ENCODE assay signal across 18 mouse cellular contexts in the genomic region with DNA sequence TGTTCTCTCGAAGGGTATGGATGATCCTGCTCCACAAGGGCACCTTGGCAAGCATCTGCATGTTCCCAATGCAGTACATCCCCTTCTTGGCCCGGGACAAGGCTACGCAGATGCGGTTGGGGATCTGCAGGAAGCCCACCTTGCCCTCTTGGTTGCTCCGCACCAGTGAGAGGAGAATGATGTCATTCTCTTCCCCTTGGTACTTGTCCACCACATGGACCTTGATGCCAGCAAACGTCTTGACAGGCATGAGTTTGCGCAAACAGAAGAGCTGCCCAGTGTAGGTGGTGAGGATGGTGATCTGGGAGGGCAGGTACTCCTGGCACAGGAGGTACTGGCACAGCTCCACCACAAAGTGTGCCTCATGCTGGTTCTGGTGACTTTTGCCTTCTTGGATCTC. TPM values are rescaled to one million over a fixed set of nuclear protein-coding genes. Genes with fewer than 3 reads are reported as not detected.
DNase-seq lines count a peak whose midpoint lies in the region; ATAC-seq and TF ChIP-seq lines count a peak whose summit lies in the region.
"Had no signal": no experiment of that assay in that cellular context is flagged by ENCODE, and none has a peak within 500 bp of the region (broad histone marks: within the 10 kb centered on the region; RNA-seq: fewer than 3 reads in every experiment).

No protein-coding gene starts in this region.

- intact Hi-C loops in heart, adult 2 months (cut with DNase I), result no loop called here
- intact Hi-C loops in gastrocnemius, postnatal 14 days (cut with DNase I; ENCODE audit: low total_unique reads), result no loop called here

- H3K27ac ChIP-seq in heart, embryonic 11.5 days (ENCODE audit: low read depth, low read length), result 0 out of 2 replicates have a peak overlapping the region, but pooled peaks have one; percentile 15
- H3K27ac ChIP-seq in heart, adult 2 months, result no peak overlapping the region
- peak overlapping the region; percentile 85 for H3K27ac ChIP-seq in liver, embryonic 12.5 days
- 0 out of 2 replicates have a peak overlapping the region, but pooled peaks have one; percentile 24 for H3K27ac ChIP-seq in liver, postnatal 0 days (ENCODE audit: low read depth)
- H3K27ac ChIP-seq: embryonic facial prominence, embryonic 10.5 days; forebrain, embryonic 15.5 days; hindbrain, embryonic 13.5 days; hindbrain, postnatal 0 days had no signal

- no peak for ATAC-seq in heart, embryonic 11.5 days (replicated peaks; ENCODE audit: insufficient number of reproducible peaks, low FRiP score, low TSS enrichment)
- ATAC-seq in liver, embryonic 12.5 days, result no peak
- no peak for ATAC-seq in liver, postnatal 0 days
- ATAC-seq: activated CD4-positive, CD25-positive, alpha-beta regulatory T cell, adult 4 months; forebrain, embryonic 15.5 days; Patski had no signal

- no peak overlapping the region for H3K9ac ChIP-seq in heart, embryonic 11.5 days (ENCODE audit: low read depth, low read length)
- H3K9ac ChIP-seq in heart, adult 2 months (ENCODE audit: low read depth, low read length), result no peak overlapping the region
- H3K9ac ChIP-seq in liver, embryonic 12.5 days, result peak overlapping the region; percentile 47
- no peak overlapping the region for H3K9ac ChIP-seq in liver, postnatal 0 days (replicated peaks)
- H3K9ac ChIP-seq: forebrain, embryonic 15.5 days; hindbrain, embryonic 13.5 days had no signal

- TF ChIP-seq EP300 in heart, adult 2 months (IDR thresholded peaks at IDR 0.05; ENCODE audit: insufficient read depth, low read depth, low read length), result no peak
- TF ChIP-seq EP300 in liver, postnatal 0 days (IDR thresholded peaks at IDR 0.05; ENCODE audit: low read depth), result no peak

- peaks cover 7% of the 10 kb centered on the region for H3K4me1 ChIP-seq in heart, embryonic 11.5 days (ENCODE audit: control insufficient read depth, insufficient read depth, low read length)
- H3K4me1 ChIP-seq in heart, adult 2 months (ENCODE audit: control insufficient read depth, insufficient read depth, low read length), result no peaks in the 10 kb centered on the region
- peaks cover 59% of the 10 kb centered on the region for H3K4me1 ChIP-seq in liver, embryonic 12.5 days
- peaks cover 18% of the 10 kb centered on the region for H3K4me1 ChIP-seq in liver, postnatal 0 days (ENCODE audit: insufficient read depth)
- H3K4me1 ChIP-seq: embryonic facial prominence, embryonic 10.5 days; forebrain, embryonic 15.5 days; hindbrain, embryonic 13.5 days had no signal

- TF ChIP-seq POLR2A in heart, adult 2 months (IDR thresholded peaks at IDR 0.05; ENCODE audit: insufficient read depth, low read depth, low read length), result no peak

- TF ChIP-seq CTCF in heart, adult 2 months (IDR thresholded peaks at IDR 0.05), result no peak
- TF ChIP-seq CTCF in liver, postnatal 0 days (IDR thresholded peaks at IDR 0.05; ENCODE audit: low read depth), result no peak

- H3K27me3 ChIP-seq in heart, embryonic 11.5 days (ENCODE audit: control insufficient read depth, insufficient read depth, low read length), result no peaks in the 10 kb centered on the region
- H3K27me3 ChIP-seq in heart, adult 2 months (ENCODE audit: control insufficient read depth, insufficient read depth, low read length), result no peaks in the 10 kb centered on the region
- no peaks in the 10 kb centered on the region for H3K27me3 ChIP-seq in liver, embryonic 12.5 days (replicated peaks)
- H3K27me3 ChIP-seq in liver, postnatal 0 days (ENCODE audit: insufficient read depth, low read length), result no peaks in the 10 kb centered on the region
- H3K27me3 ChIP-seq: forebrain, embryonic 15.5 days; hindbrain, embryonic 13.5 days; Patski had no signal

- H3K36me3 ChIP-seq in heart, embryonic 11.5 days (ENCODE audit: control insufficient read depth, insufficient read depth, low read length), result peaks cover 61% of the 10 kb centered on the region
- no peaks in the 10 kb centered on the region for H3K36me3 ChIP-seq in heart, adult 2 months (ENCODE audit: control insufficient read depth, insufficient read depth, low read length)
- H3K36me3 ChIP-seq in liver, embryonic 12.5 days, result peaks cover 98% of the 10 kb centered on the region
- peaks cover 98% of the 10 kb centered on the region for H3K36me3 ChIP-seq in liver, postnatal 0 days (replicated peaks; ENCODE audit: insufficient read depth, low read length)

- DNase-seq in cerebellum, adult 9-10 months, result peak; percentile 32
- no peak for DNase-seq in cerebellum, postnatal 4 days (ENCODE audit: low spot score in 2 of 2)
- DNase-seq in heart, adult 2 months, result no peak
- DNase-seq in liver, postnatal 0 days, result no peak
- no peak for DNase-seq in gastrocnemius, adult 18-20 months (ENCODE audit: low spot score)
- no peak for DNase-seq in gastrocnemius, postnatal 14 days
- DNase-seq: gastrocnemius, postnatal 10 days; heart, postnatal 10 days; heart, postnatal 4 days; kidney, adult 11 months had no signal

- H3K4me2 ChIP-seq in heart, embryonic 11.5 days, result no peak overlapping the region
- H3K4me2 ChIP-seq in liver, embryonic 12.5 days, result no peak overlapping the region
- no peak overlapping the region for H3K4me2 ChIP-seq in liver, postnatal 0 days (ENCODE audit: low read depth, low read length)
- H3K4me2 ChIP-seq: forebrain, embryonic 15.5 days; hindbrain, embryonic 13.5 days had no signal

- no peaks in the 10 kb centered on the region for H3K79me2 ChIP-seq in heart, adult 2 months (replicated peaks; ENCODE audit: control insufficient read depth, insufficient read depth, low read length)

- no peak overlapping the region for H3K4me3 ChIP-seq in heart, embryonic 11.5 days (ENCODE audit: low read depth, low read length)
- H3K4me3 ChIP-seq in heart, adult 2 months, result no peak overlapping the region
- no peak overlapping the region for H3K4me3 ChIP-seq in liver, embryonic 12.5 days
- H3K4me3 ChIP-seq in liver, postnatal 0 days (ENCODE audit: low read depth, low read length), result no peak overlapping the region
- H3K4me3 ChIP-seq: embryonic facial prominence, embryonic 10.5 days; forebrain, embryonic 15.5 days; hindbrain, embryonic 13.5 days had no signal

- WGBS in heart, embryonic 11.5 days (ENCODE audit: insufficient replicate concordance), result 93% methylated on average over 7 of the region's 7 CpGs
- 90% methylated on average over 7 of the region's 7 CpGs for WGBS in heart, adult 2 months
- WGBS in liver, embryonic 12.5 days (ENCODE audit: insufficient replicate concordance), result 85% methylated on average over 7 of the region's 7 CpGs
- WGBS in liver, postnatal 0 days (ENCODE audit: insufficient replicate concordance), result 90% methylated on average over 7 of the region's 7 CpGs

- no peaks in the 10 kb centered on the region for H3K9me3 ChIP-seq in heart, embryonic 11.5 days (replicated peaks; ENCODE audit: control insufficient read depth, low read length)
- no peaks in the 10 kb centered on the region for H3K9me3 ChIP-seq in liver, embryonic 12.5 days (replicated peaks)
- H3K9me3 ChIP-seq in liver, postnatal 0 days (ENCODE audit: low read length), result no peaks in the 10 kb centered on the region
- H3K9me3 ChIP-seq: embryonic facial prominence, embryonic 10.5 days; forebrain, embryonic 15.5 days; hindbrain, embryonic 13.5 days had no signal

RNA-seq across cellular contexts. Expression of a gene that starts 23.7 kb away (rescaled TPM):
- polyA plus RNA-seq in heart, embryonic 11.5 days (2014; fragmentation: Nextera tagmentation; extraction: Ambion mirVana), result 29.3 and 30.6 TPM in 2 replicates
- total RNA-seq in heart, adult 2 months (2021), result 10 to 100 TPM; 10.9 to 11.3 TPM
- 6.9 and 7.7 TPM in 2 replicates for polyA plus RNA-seq in heart, adult 2 months (2012; rRNA removed)
- 78.8 and 79.3 TPM in 2 replicates for polyA plus RNA-seq in liver, embryonic 12.5 days (2016; fragmentation: Nextera tagmentation; extraction: Ambion mirVana)
- polyA plus RNA-seq in liver, postnatal 0 days (2015; fragmentation: Nextera tagmentation; extraction: Ambion mirVana), result 19.2 and 21.9 TPM in 2 replicates
- 1 to 10 TPM; 8.0 to 9.7 TPM for total RNA-seq in gastrocnemius, adult 18-20 months (2021)
- 1 to 10 TPM; 6.8 to 8.0 TPM for total RNA-seq in gastrocnemius, postnatal 14 days (2021)

RNA-seq across cellular contexts. Expression of a gene that starts 24.1 kb away (rescaled TPM):
- polyA plus RNA-seq in heart, embryonic 11.5 days (2014; fragmentation: Nextera tagmentation; extraction: Ambion mirVana), result 6.3 and 6.7 TPM in 2 replicates
- total RNA-seq in heart, adult 2 months (2021), result 10 to 100 TPM; 37.4 to 39.3 TPM
- 21.9 and 29.1 TPM in 2 replicates for polyA plus RNA-seq in heart, adult 2 months (2012; rRNA removed)
- 13.7 and 13.8 TPM in 2 replicates for polyA plus RNA-seq in liver, embryonic 12.5 days (2016; fragmentation: Nextera tagmentation; extraction: Ambion mirVana)
- 5.8 and 6.3 TPM in 2 replicates for polyA plus RNA-seq in liver, postnatal 0 days (2015; fragmentation: Nextera tagmentation; extraction: Ambion mirVana)
- 10 to 100 TPM; 25.7 to 26.8 TPM for total RNA-seq in gastrocnemius, adult 18-20 months (2021)
- total RNA-seq in gastrocnemius, postnatal 14 days (2021), result 10 to 100 TPM; 14.5 to 14.8 TPM

RNA-seq across cellular contexts. Expression of a gene that starts 42.6 kb away (rescaled TPM):
- 55.6 and 62.0 TPM in 2 replicates for polyA plus RNA-seq in heart, embryonic 11.5 days (2014; fragmentation: Nextera tagmentation; extraction: Ambion mirVana)
- 10 to 100 TPM; 40.2 to 44.9 TPM for total RNA-seq in heart, adult 2 months (2021)
- polyA plus RNA-seq in heart, adult 2 months (2012; rRNA removed), result 27.7 and 34.5 TPM in 2 replicates
- 36.1 and 37.7 TPM in 2 replicates for polyA plus RNA-seq in liver, embryonic 12.5 days (2016; fragmentation: Nextera tagmentation; extraction: Ambion mirVana)
- 28.6 and 31.5 TPM in 2 replicates for polyA plus RNA-seq in liver, postnatal 0 days (2015; fragmentation: Nextera tagmentation; extraction: Ambion mirVana)
- total RNA-seq in gastrocnemius, adult 18-20 months (2021), result 10 to 100 TPM; 35.7 to 38.2 TPM
- total RNA-seq in gastrocnemius, postnatal 14 days (2021), result 10 to 100 TPM; 40.0 to 41.7 TPM
